Mouse (Mus musculus): ENCODE results near the gene Fhl3.
A peak's percentile ranks its signal among the peaks of the same experiment; 100 is the strongest.
"Not testable (repeated sequence)": the region's sequence is repeated elsewhere in the genome, so short reads cannot be mapped to it uniquely, and the experiment has no call there.

The Fhl3 gene

DNA sequence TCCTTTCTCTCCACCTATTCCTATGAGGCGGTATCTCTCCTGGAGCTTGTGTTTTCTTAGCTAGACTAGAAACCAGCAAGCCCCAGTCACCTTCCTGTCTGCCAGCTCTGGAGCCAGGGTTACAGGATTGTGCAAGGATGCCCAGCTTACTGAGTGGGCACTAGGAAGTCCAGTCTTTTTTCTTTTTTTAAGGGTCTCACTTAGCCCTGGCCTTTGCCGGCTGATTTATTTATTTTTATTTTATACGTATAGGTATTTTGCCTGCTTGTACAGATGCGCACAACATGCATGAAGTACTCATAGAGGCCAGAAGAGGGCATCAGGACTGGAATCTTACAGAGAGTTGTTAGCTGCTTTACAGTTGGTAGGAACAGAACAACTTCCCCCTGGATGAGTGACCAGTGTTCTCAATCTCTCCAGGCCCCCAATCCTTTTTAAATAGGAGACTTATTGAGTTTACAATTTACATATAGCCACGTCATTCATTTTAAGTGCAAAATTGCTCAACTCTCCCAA, 10.3 kb downstream of the Fhl3 start:
- peak; percentile 54 for DNase-seq

GRCm38 (mm10) chr4:124712618-124713017, 12.1 kb downstream of the Fhl3 start:
- DNase-seq, result no peak

GRCm38 (mm10) chr4:124713850-124714249, 13.3 kb downstream of the Fhl3 start:
- DNase-seq, result not testable (repeated sequence)

GRCm38 (mm10) chr4:124714545-124715481, 14.3 kb downstream of the Fhl3 start, which contains the start of gene Sf3a3:
TSS of gene Sf3a3 (plus strand) at chr4:124714776.
- DNase-seq, result peak; percentile 96

GRCm38 (mm10) chr4:124719101-124719500, 18.6 kb downstream of the Fhl3 start:
- no peak for DNase-seq

DNA sequence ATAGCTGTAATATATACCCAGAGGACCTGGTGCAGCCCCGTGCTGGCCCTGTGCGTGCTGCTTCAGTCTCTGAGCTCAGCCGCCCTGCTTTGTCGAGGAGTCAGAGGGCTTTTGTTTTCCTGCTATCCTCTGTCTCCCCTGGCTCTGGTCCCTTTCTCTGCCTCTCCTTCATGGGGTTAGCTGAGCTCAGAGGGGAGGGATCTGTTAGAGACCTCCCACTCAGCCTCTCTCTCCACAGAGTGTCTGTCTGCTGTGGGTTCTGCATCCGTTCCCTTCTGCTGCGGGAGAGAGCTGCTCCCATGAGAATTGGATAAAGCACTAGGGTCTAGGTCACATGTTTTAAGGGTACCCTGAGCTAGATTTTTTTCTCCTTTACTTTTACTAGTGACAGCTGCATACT, 25.6 kb downstream of the Fhl3 start:
- no peak for DNase-seq

DNA sequence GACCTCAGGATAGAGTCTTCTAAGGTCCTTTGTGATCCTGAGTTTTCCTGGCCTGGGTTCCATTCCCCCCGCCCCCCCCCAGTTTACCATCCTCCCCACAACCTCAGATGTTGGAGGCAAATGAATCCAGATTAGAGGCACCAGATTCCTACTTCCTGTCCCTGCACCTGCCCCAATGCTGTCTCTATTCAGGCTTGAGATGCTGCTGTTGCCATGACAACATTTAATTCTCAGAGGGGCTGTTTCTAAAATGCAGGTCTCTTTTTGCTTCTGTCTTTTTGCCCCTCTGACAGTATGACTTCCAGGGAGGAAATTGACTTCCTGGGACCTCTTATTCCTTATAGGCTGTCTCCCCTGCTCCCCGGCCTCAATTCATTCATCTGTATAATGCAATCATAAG, 36.5 kb downstream of the Fhl3 start:
- no peak for DNase-seq

DNA sequence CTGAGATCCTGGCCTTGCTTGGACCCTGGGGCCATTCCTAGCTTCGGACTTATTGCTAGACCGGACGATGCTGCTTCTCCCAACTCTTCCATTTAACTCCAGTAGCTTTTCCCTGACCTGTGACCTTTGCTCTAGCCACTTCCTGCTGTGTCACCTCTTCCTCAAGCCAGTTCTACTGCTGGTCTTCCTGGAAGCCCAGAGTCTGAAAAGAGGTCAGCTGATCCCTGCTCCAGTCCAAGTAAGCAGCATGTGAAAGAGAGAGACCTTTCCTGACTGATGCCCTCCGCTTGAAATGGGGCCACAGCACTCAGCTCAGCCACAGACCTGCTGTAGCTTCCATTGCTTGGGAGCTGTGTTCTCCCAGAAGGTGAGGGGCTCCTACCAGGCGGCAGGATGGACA, 37.0 kb downstream of the Fhl3 start:
- no peak for DNase-seq

- DNase-seq, result no peak
Observed at GRCm38 (mm10) chr4:124738013-124738412, 37.5 kb downstream of the Fhl3 start.

DNA sequence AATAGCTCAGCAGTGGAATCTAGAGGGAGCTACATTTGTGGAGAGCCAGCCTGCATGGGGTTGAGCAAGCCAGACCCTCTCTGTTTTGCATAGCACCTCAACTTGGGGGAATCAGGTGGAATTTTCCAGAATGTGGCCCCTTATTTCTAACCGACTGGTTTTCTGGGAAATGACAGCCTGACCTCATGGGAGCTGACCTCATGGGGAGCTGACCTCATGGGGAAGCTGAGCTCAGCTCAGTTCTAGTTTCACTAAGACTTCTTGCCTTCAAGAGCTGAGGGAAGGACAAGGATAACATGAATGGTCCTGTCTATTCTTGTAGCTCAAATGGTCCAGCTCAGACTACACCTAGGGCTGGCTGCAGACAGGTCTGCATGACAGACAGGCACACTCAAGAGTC, 38.3 kb downstream of the Fhl3 start:
- no peak for DNase-seq

DNA sequence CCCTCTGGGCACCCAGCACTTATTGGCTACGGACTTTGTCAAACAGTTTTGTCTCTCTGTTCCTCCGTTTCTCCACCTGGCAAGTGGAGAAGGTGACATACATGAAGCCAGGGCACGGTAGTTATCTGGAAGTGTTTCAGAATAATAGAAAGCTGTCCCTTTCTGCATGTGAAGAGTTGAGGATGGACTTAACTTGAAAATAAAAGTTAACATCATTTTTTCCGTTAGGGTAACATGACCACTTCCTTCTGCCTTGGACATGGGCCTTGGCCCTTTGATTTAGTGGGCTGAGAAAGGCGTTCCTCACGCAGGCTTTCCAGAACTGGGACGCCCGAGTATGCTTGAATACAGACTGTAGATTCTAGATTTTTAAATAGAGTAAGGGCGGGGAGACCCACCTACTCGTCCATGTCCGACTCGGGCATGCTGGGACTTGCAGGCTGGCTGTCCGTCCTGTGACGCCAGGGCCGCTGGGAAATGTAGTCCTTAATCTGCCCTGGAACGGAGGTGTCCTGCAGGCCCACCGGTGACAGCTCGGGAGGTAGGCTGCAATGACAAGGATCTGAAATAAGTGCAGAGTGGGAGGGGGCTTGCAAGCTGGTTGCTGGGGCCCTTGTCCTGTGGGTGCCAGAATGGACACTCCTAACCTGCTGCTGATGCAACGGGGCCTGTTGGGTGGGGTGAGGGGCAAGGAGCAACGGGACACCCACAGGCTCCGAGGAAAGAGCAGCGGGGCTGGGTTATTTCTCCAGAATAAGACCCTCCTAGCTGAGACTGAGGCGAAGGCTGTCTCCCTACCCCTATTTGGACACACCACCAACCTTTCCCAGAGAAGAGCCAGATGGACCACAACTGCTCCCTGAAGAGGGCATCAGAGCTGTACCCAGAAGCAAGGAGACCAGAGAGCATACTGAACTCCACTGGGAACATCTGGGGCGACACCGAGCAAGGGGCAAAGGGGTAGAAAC, 41.2 kb downstream of the Fhl3 start, which contains the start of gene Inpp5b:
TSS of gene Inpp5b (plus strand) at position 475 of the 968 bp plus-strand sequence.
- DNase-seq, result peak; percentile 77

GRCm38 (mm10) chr4:124742839-124743238, 42.3 kb downstream of the Fhl3 start:
- DNase-seq, result no peak

GRCm38 (mm10) chr4:124746577-124746976, 46.1 kb downstream of the Fhl3 start:
- DNase-seq, result no peak

- no peak for DNase-seq
Observed at GRCm38 (mm10) chr4:124747851-124748250, 47.4 kb downstream of the Fhl3 start.

DNA sequence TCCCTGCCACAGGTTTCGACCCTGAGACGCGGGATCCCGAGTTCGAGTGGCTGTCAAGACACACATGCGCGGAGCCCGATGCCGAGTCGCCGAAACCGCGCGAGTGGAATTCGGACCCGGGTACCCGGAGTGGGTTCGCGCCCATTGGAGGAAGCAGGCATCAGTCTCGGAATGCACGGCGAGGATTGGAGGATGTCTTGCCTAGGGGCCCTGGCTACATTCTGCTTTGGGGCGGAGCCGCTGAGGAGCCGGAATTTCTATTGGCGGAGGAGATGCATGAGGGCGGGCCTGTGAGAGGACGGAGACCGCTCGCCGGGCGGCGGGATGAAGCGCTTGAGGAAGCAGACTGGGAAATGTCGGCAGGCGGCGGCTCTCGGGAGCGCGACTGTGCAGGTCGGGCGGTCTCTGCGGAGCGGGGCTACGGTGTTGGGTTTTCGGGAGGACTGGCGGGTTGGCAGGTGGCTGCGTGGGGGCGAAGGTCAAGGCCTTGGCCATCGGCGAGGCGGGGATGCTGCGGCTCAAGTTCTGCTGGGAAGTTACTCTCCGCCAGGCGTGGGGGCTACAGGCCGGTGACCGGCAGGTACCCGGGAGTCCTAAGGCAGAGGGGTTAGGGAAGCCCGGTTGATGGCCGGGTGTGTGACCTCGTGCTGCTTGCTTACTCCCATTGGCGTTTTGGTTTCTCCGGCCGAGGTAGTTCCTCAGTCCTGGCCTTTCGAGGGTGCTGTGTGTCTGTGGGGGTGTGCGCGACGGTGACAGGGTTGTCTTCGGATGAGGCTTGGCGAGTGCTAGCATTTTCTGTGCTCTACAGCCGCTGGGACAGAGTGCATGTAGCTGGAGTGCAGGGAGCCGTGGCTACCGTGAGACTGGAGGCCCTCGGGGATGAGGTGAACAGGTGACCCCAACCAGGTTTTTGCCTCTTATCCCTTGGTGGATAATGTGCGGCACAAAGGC, 51.1 kb downstream of the Fhl3 start:
- peak; percentile 99 for DNase-seq

DNA sequence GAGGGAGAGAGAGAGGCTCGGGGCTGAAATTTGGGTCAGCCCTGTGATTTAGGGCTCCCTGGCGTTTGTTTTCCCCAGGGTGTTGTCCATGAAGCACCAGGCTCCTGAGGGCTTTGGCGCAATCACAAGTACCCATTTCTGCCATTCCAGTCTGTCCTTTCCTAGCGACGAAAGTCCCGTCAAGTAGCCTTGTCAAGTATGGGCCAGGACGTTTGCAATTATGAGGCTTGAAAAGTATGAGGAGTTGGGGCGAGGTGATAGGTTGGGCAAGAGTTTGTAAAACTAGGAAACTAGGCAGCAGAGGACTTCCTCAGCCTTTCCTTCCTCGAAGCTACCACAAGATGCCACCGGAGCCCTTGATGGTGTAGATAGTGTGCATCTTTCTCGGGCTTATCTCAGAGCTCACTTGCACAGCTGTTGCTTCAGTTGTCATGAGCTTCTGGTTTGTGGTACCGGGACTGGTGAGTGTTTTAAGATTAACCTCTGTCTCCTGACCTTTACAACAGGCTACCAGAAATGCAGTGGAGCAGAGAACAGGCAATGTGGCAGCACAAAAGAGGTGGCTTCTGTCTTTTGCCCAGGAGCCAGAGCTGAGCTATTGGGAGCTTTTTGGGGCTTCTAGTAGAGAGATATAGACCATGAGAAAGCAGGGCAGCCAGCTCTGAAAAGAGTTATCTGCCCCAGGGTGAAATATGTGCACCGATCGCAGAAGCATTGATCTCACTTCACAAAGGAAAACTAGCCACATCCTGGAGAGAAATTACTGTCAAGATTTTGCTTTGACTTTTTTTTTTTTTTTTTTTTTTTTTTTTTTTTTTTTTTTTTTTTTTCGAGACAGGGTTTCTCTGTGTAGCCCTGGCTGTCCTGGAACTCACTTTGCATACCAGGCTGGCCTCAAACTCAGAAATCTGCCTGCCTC, 52.0 kb downstream of the Fhl3 start:
- DNase-seq, result peak; percentile 62

- no peak for DNase-seq
Observed at GRCm38 (mm10) chr4:124755526-124755925, 55.0 kb downstream of the Fhl3 start.
